Mouse (Mus musculus): ENCODE results near the gene Rps2.

Rps2 gene

GRCm38 (mm10) chr17:24733434-24734050, 15.6 kb downstream of the Rps2 start:
- no peak for DNase-seq (ENCODE audit: low spot score)

GRCm38 (mm10) chr17:24734513-24734912, 16.6 kb downstream of the Rps2 start:
- no peak for DNase-seq (ENCODE audit: low spot score)

- no peak for DNase-seq (ENCODE audit: low spot score)
Observed at GRCm38 (mm10) chr17:24735446-24735845, 17.5 kb downstream of the Rps2 start.

- peak; percentile 96 for DNase-seq (ENCODE audit: low spot score)
Observed at GRCm38 (mm10) chr17:24736330-24737051, 18.6 kb downstream of the Rps2 start, which contains the start of gene Msrb1. TSS of gene Msrb1 (plus strand) at chr17:24736642.

- no peak for DNase-seq (ENCODE audit: low spot score)
Observed at GRCm38 (mm10) chr17:24737135-24737810, 19.4 kb downstream of the Rps2 start.

- DNase-seq (ENCODE audit: low spot score) = no peak
Observed at GRCm38 (mm10) chr17:24738238-24738637, 20.3 kb downstream of the Rps2 start.

- DNase-seq (ENCODE audit: low spot score) = no peak
Observed at GRCm38 (mm10) chr17:24739926-24740325, 22.0 kb downstream of the Rps2 start.

- DNase-seq (ENCODE audit: low spot score) = peak; percentile 53
Observed at GRCm38 (mm10) chr17:24742307-24742706, 24.4 kb downstream of the Rps2 start.

- no peak for DNase-seq (ENCODE audit: low spot score)
Observed at GRCm38 (mm10) chr17:24743896-24744295, 26.0 kb downstream of the Rps2 start.

GRCm38 (mm10) chr17:24744381-24744780, 26.5 kb downstream of the Rps2 start:
- no peak for DNase-seq (ENCODE audit: low spot score)

GRCm38 (mm10) chr17:24745526-24746497, 27.9 kb downstream of the Rps2 start:
- DNase-seq (ENCODE audit: low spot score) = peak; percentile 91

- no peak for DNase-seq (ENCODE audit: low spot score)
Observed at GRCm38 (mm10) chr17:24746986-24747385, 29.1 kb downstream of the Rps2 start.

GRCm38 (mm10) chr17:24751528-24751927, 33.6 kb downstream of the Rps2 start:
- DNase-seq (ENCODE audit: low spot score) = no peak

GRCm38 (mm10) chr17:24752415-24753394, 34.8 kb downstream of the Rps2 start, which contains the start of gene Hs3st6:
TSS of gene Hs3st6 (plus strand) at chr17:24752988.
- no peak for DNase-seq (ENCODE audit: low spot score)

- no peak for DNase-seq (ENCODE audit: low spot score)
Observed at GRCm38 (mm10) chr17:24757394-24757793, 39.5 kb downstream of the Rps2 start.

GRCm38 (mm10) chr17:24761121-24761520, 43.2 kb downstream of the Rps2 start:
- no peak for DNase-seq (ENCODE audit: low spot score)

- DNase-seq (ENCODE audit: low spot score) = no peak
Observed at GRCm38 (mm10) chr17:24765016-24765905, 47.3 kb downstream of the Rps2 start.

- DNase-seq (ENCODE audit: low spot score) = no peak
Observed at GRCm38 (mm10) chr17:24766266-24766875, 48.5 kb downstream of the Rps2 start.

GRCm38 (mm10) chr17:24769146-24769545, 51.2 kb downstream of the Rps2 start:
- DNase-seq (ENCODE audit: low spot score) = no peak

Measured in layer of hippocampus, adult 11-12 months (tissue).